Mouse (Mus musculus) layer of hippocampus, adult 11-12 months (tissue): ENCODE data around the gene Zbed6.
"Not testable (repeated sequence)": the region's sequence is repeated elsewhere in the genome, so short reads cannot be mapped to it uniquely, and the experiment has no call there.

ENCODE experiments used
- DNase-seq: peaks from one replicate; pipeline ENCODE4 v3.0.0; 2022; ENCODE audit warnings: low spot score

Gene Zbed6

GRCm38 (mm10) chr1:133660466-133661202, at the start of gene Zbed6:
Gene Zbed6 (minus strand): TSS chr1:133660885.
- peak; percentile 70 for DNase-seq

GRCm38 (mm10) chr1:133709292-133709691, 48.6 kb upstream of the Zbed6 start:
- no peak for DNase-seq

- DNase-seq, result peak; percentile 24
Observed at GRCm38 (mm10) chr1:133701824-133702223, 41.1 kb upstream of the Zbed6 start.

GRCm38 (mm10) chr1:133697935-133698620, 37.4 kb upstream of the Zbed6 start:
- DNase-seq, result no peak

GRCm38 (mm10) chr1:133695901-133696300, 35.2 kb upstream of the Zbed6 start:
- no peak for DNase-seq

- no peak for DNase-seq
Observed at GRCm38 (mm10) chr1:133694876-133695275, 34.2 kb upstream of the Zbed6 start.

GRCm38 (mm10) chr1:133694301-133694700, 33.6 kb upstream of the Zbed6 start:
- DNase-seq, result no peak

- no peak for DNase-seq
Observed at GRCm38 (mm10) chr1:133693536-133694114, 32.9 kb upstream of the Zbed6 start.

- DNase-seq, result no peak
Observed at GRCm38 (mm10) chr1:133692195-133692594, 31.5 kb upstream of the Zbed6 start.

GRCm38 (mm10) chr1:133691046-133691445, 30.4 kb upstream of the Zbed6 start:
- DNase-seq, result no peak

- no peak for DNase-seq
Observed at GRCm38 (mm10) chr1:133689897-133690296, 29.2 kb upstream of the Zbed6 start, which contains the start of gene Lax1. Gene Lax1 (minus strand): TSS chr1:133690108.

- no peak for DNase-seq
Observed at GRCm38 (mm10) chr1:133688301-133688700, 27.6 kb upstream of the Zbed6 start.

- peak; percentile 23 for DNase-seq
Observed at GRCm38 (mm10) chr1:133685749-133686519, 25.2 kb upstream of the Zbed6 start.

GRCm38 (mm10) chr1:133671801-133672200, 11.1 kb upstream of the Zbed6 start:
- DNase-seq, result no peak

- no peak for DNase-seq
Observed at GRCm38 (mm10) chr1:133671266-133671665, 10.6 kb upstream of the Zbed6 start.

- DNase-seq, result no peak
Observed at GRCm38 (mm10) chr1:133670776-133671175, 10.1 kb upstream of the Zbed6 start.

- DNase-seq, result no peak
Observed at GRCm38 (mm10) chr1:133670190-133670589, 9.5 kb upstream of the Zbed6 start.

- no peak for DNase-seq
Observed at GRCm38 (mm10) chr1:133668618-133669017, 7.9 kb upstream of the Zbed6 start.

- no peak for DNase-seq
Observed at GRCm38 (mm10) chr1:133667721-133668120, 7.0 kb upstream of the Zbed6 start.

GRCm38 (mm10) chr1:133665713-133666112, 5.0 kb upstream of the Zbed6 start:
- DNase-seq, result not testable (repeated sequence)

GRCm38 (mm10) chr1:133664203-133664970, 3.7 kb upstream of the Zbed6 start:
- DNase-seq, result no peak
